Mouse (Mus musculus): ENCODE measurements around the gene Gm20716.

Gm20716 gene

GRCm38 (mm10) chr2:168230026-168230728, at the start of gene Gm20716, which contains the start of the genes Dpm1 and Mocs3:
Gene Gm20716 (minus strand): TSS chr2:168230364.
Gene Dpm1 (minus strand): TSS chr2:168230591.
Gene Mocs3 (plus strand): TSS chr2:168230622.
- in situ Hi-C loops (cut with MboI; ENCODE audit: low pct_unique_long_range_greater_than_20kb in 1 of 2, low sequenced_read_pairs in 2 of 2, unreplicated experiment in 1 of 2) = no loop called here

GRCm38 (mm10) chr2:168274374-168274935, 44.3 kb upstream of the Gm20716 start:
- in situ Hi-C loops (cut with MboI; ENCODE audit: low pct_unique_long_range_greater_than_20kb in 1 of 2, low sequenced_read_pairs in 2 of 2, unreplicated experiment in 1 of 2) = loop anchor here (25.0 kb wide), 3 partner anchors 163 to 588 kb away; no protein-coding TSS in a partner anchor

GRCm38 (mm10) chr2:168273387-168273786, 43.2 kb upstream of the Gm20716 start:
- in situ Hi-C loops (cut with MboI; ENCODE audit: low pct_unique_long_range_greater_than_20kb in 1 of 2, low sequenced_read_pairs in 2 of 2, unreplicated experiment in 1 of 2) = loop anchor here (25.0 kb wide), 3 partner anchors 164 to 589 kb away; no protein-coding TSS in a partner anchor

GRCm38 (mm10) chr2:168268033-168268432, 37.9 kb upstream of the Gm20716 start:
- in situ Hi-C loops (cut with MboI; ENCODE audit: low pct_unique_long_range_greater_than_20kb in 1 of 2, low sequenced_read_pairs in 2 of 2, unreplicated experiment in 1 of 2) = loop anchor here (25.0 kb wide), 3 partner anchors 169 to 594 kb away; no protein-coding TSS in a partner anchor

- in situ Hi-C loops (cut with MboI; ENCODE audit: low pct_unique_long_range_greater_than_20kb in 1 of 2, low sequenced_read_pairs in 2 of 2, unreplicated experiment in 1 of 2) = loop anchor here (25.0 kb wide), 3 partner anchors 176 to 601 kb away; no protein-coding TSS in a partner anchor
Measured at GRCm38 (mm10) chr2:168260900-168261299, 30.7 kb upstream of the Gm20716 start.

- in situ Hi-C loops (cut with MboI; ENCODE audit: low pct_unique_long_range_greater_than_20kb in 1 of 2, low sequenced_read_pairs in 2 of 2, unreplicated experiment in 1 of 2) = loop anchor here (25.0 kb wide), 3 partner anchors 177 to 602 kb away; no protein-coding TSS in a partner anchor
Measured at GRCm38 (mm10) chr2:168260124-168260523, 30.0 kb upstream of the Gm20716 start.

GRCm38 (mm10) chr2:168259046-168259445, 28.9 kb upstream of the Gm20716 start:
- in situ Hi-C loops (cut with MboI; ENCODE audit: low pct_unique_long_range_greater_than_20kb in 1 of 2, low sequenced_read_pairs in 2 of 2, unreplicated experiment in 1 of 2) = loop anchor here (10.0 to 25.0 kb wide), 4 partner anchors 178 to 603 kb away; no protein-coding TSS in a partner anchor

GRCm38 (mm10) chr2:168257188-168257587, 27.0 kb upstream of the Gm20716 start:
- in situ Hi-C loops (cut with MboI; ENCODE audit: low pct_unique_long_range_greater_than_20kb in 1 of 2, low sequenced_read_pairs in 2 of 2, unreplicated experiment in 1 of 2) = loop anchor here (10.0 to 25.0 kb wide), 4 partner anchors 180 to 605 kb away; no protein-coding TSS in a partner anchor

- in situ Hi-C loops (cut with MboI; ENCODE audit: low pct_unique_long_range_greater_than_20kb in 1 of 2, low sequenced_read_pairs in 2 of 2, unreplicated experiment in 1 of 2) = loop anchor here (10.0 to 25.0 kb wide), 4 partner anchors 181 to 606 kb away; no protein-coding TSS in a partner anchor
Measured at GRCm38 (mm10) chr2:168256506-168256905, 26.3 kb upstream of the Gm20716 start.

GRCm38 (mm10) chr2:168253822-168254221, 23.7 kb upstream of the Gm20716 start:
- in situ Hi-C loops (cut with MboI; ENCODE audit: low pct_unique_long_range_greater_than_20kb in 1 of 2, low sequenced_read_pairs in 2 of 2, unreplicated experiment in 1 of 2) = loop anchor here (10.0 to 25.0 kb wide), 4 partner anchors 183 to 608 kb away; no protein-coding TSS in a partner anchor

GRCm38 (mm10) chr2:168252639-168253292, 22.6 kb upstream of the Gm20716 start:
- in situ Hi-C loops (cut with MboI; ENCODE audit: low pct_unique_long_range_greater_than_20kb in 1 of 2, low sequenced_read_pairs in 2 of 2, unreplicated experiment in 1 of 2) = loop anchor here (10.0 to 25.0 kb wide), 4 partner anchors 185 to 610 kb away; no protein-coding TSS in a partner anchor

- in situ Hi-C loops (cut with MboI; ENCODE audit: low pct_unique_long_range_greater_than_20kb in 1 of 2, low sequenced_read_pairs in 2 of 2, unreplicated experiment in 1 of 2) = loop anchor here (10.0 to 25.0 kb wide), 4 partner anchors 187 to 612 kb away; no protein-coding TSS in a partner anchor
Measured at GRCm38 (mm10) chr2:168250270-168250669, 20.1 kb upstream of the Gm20716 start.

- in situ Hi-C loops (cut with MboI; ENCODE audit: low pct_unique_long_range_greater_than_20kb in 1 of 2, low sequenced_read_pairs in 2 of 2, unreplicated experiment in 1 of 2) = no loop called here
Measured at GRCm38 (mm10) chr2:168248856-168249245, 18.7 kb upstream of the Gm20716 start.

- in situ Hi-C loops (cut with MboI; ENCODE audit: low pct_unique_long_range_greater_than_20kb in 1 of 2, low sequenced_read_pairs in 2 of 2, unreplicated experiment in 1 of 2) = no loop called here
Measured at GRCm38 (mm10) chr2:168248167-168248855, 18.1 kb upstream of the Gm20716 start.

GRCm38 (mm10) chr2:168245571-168245970, 15.4 kb upstream of the Gm20716 start:
- in situ Hi-C loops (cut with MboI; ENCODE audit: low pct_unique_long_range_greater_than_20kb in 1 of 2, low sequenced_read_pairs in 2 of 2, unreplicated experiment in 1 of 2) = no loop called here

- in situ Hi-C loops (cut with MboI; ENCODE audit: low pct_unique_long_range_greater_than_20kb in 1 of 2, low sequenced_read_pairs in 2 of 2, unreplicated experiment in 1 of 2) = no loop called here
Measured at GRCm38 (mm10) chr2:168243278-168243677, 13.1 kb upstream of the Gm20716 start.

- in situ Hi-C loops (cut with MboI; ENCODE audit: low pct_unique_long_range_greater_than_20kb in 1 of 2, low sequenced_read_pairs in 2 of 2, unreplicated experiment in 1 of 2) = no loop called here
Measured at GRCm38 (mm10) chr2:168242841-168243240, 12.7 kb upstream of the Gm20716 start.

- in situ Hi-C loops (cut with MboI; ENCODE audit: low pct_unique_long_range_greater_than_20kb in 1 of 2, low sequenced_read_pairs in 2 of 2, unreplicated experiment in 1 of 2) = no loop called here
Measured at GRCm38 (mm10) chr2:168238335-168238734, 8.2 kb upstream of the Gm20716 start.
